ENCODE assay signal across 8 mouse cellular contexts in genomic region chr11:47658135-47658534, GRCm38 (mm10).
DNase-seq lines count a peak whose midpoint lies in the region; ATAC-seq and TF ChIP-seq lines count a peak whose summit lies in the region.
"Had no signal": no experiment of that assay in that cellular context is flagged by ENCODE, and none has a peak within 500 bp of the region (broad histone marks: within the 10 kb centered on the region; RNA-seq: fewer than 3 reads in every experiment).

No protein-coding gene starts in this region.

- no peaks in the 10 kb centered on the region for H3K4me1 ChIP-seq in kidney, embryonic 14.5 days (ENCODE audit: control insufficient read depth, insufficient read depth, low read length)
- no peaks in the 10 kb centered on the region for H3K4me1 ChIP-seq in ES-Bruce4 (ENCODE audit: control insufficient read depth, insufficient read depth, low read length)
- no peaks in the 10 kb centered on the region for H3K4me1 ChIP-seq in limb, embryonic 11.5 days (ENCODE audit: control insufficient read depth, insufficient read depth, low read length)

- H3K4me3 ChIP-seq in kidney, embryonic 14.5 days (ENCODE audit: low read length) = no peak overlapping the region
- H3K4me3 ChIP-seq in ES-Bruce4 (ENCODE audit: low read depth, low read length) = no peak overlapping the region
- H3K4me3 ChIP-seq in limb, embryonic 11.5 days (ENCODE audit: low read depth, low read length) = no peak overlapping the region
- H3K4me3 ChIP-seq: myocyte had no signal

- H3K36me3 ChIP-seq in kidney, embryonic 14.5 days (ENCODE audit: control insufficient read depth, insufficient read depth, low read length) = no peaks in the 10 kb centered on the region
- no peaks in the 10 kb centered on the region for H3K36me3 ChIP-seq in ES-Bruce4 (ENCODE audit: control insufficient read depth, insufficient read depth, low read length, poor library complexity, severe bottlenecking)
- no peaks in the 10 kb centered on the region for H3K36me3 ChIP-seq in limb, embryonic 11.5 days (ENCODE audit: control insufficient read depth, insufficient read depth, low read length)

- no peak for ATAC-seq in kidney, embryonic 14.5 days (ENCODE audit: low FRiP score, low TSS enrichment)
- no peak for ATAC-seq in limb, embryonic 11.5 days (ENCODE audit: insufficient number of reproducible peaks, low FRiP score, low TSS enrichment, low read depth)

- no peaks in the 10 kb centered on the region for H3K27me3 ChIP-seq in kidney, embryonic 14.5 days (ENCODE audit: control insufficient read depth, insufficient read depth, low read length)
- no peaks in the 10 kb centered on the region for H3K27me3 ChIP-seq in ES-Bruce4 (ENCODE audit: control insufficient read depth, insufficient read depth, low read length, poor library complexity, severe bottlenecking)
- H3K27me3 ChIP-seq in limb, embryonic 11.5 days (ENCODE audit: control insufficient read depth, insufficient read depth, low read length) = no peaks in the 10 kb centered on the region

- 0% methylated on average over 1 of the region's 1 CpGs for WGBS in kidney, embryonic 14.5 days
- WGBS in limb, embryonic 11.5 days = 2% methylated on average over 1 of the region's 1 CpGs

- peak; percentile 63 for TF ChIP-seq CTCF in ES-Bruce4 (IDR thresholded peaks at IDR 0.05; ENCODE audit: low read depth, low read length)

- TF ChIP-seq EP300 in ES-Bruce4 (IDR thresholded peaks at IDR 0.05; ENCODE audit: insufficient read depth, low read depth, low read length) = no peak

- no peak overlapping the region for H3K4me2 ChIP-seq in kidney, embryonic 14.5 days (replicated peaks; ENCODE audit: low read depth, low read length)
- H3K4me2 ChIP-seq in limb, embryonic 11.5 days (ENCODE audit: low read depth, severe bottlenecking) = no peak overlapping the region

- H3K9me3 ChIP-seq in kidney, embryonic 14.5 days (ENCODE audit: control insufficient read depth, low read length) = no peaks in the 10 kb centered on the region
- H3K9me3 ChIP-seq in ES-Bruce4 (replicated peaks; ENCODE audit: control insufficient read depth, insufficient read depth, low read length, poor library complexity, severe bottlenecking) = no peaks in the 10 kb centered on the region
- H3K9me3 ChIP-seq in limb, embryonic 11.5 days (ENCODE audit: control insufficient read depth, low read length) = no peaks in the 10 kb centered on the region

- no peak overlapping the region for H3K27ac ChIP-seq in kidney, embryonic 14.5 days (ENCODE audit: low read depth, low read length)
- no peak overlapping the region for H3K27ac ChIP-seq in ES-Bruce4 (ENCODE audit: insufficient read depth, low read length)
- H3K27ac ChIP-seq in limb, embryonic 11.5 days (replicated peaks; ENCODE audit: low read depth, low read length) = no peak overlapping the region

- H3K9ac ChIP-seq in kidney, embryonic 14.5 days (ENCODE audit: low read depth, low read length) = no peak overlapping the region
- H3K9ac ChIP-seq in ES-Bruce4 (ENCODE audit: low read depth, poor library complexity, severe bottlenecking) = no peak overlapping the region
- no peak overlapping the region for H3K9ac ChIP-seq in limb, embryonic 11.5 days (ENCODE audit: low read length)

- no peak for TF ChIP-seq POLR2A in ES-Bruce4 (IDR thresholded peaks at IDR 0.05; ENCODE audit: insufficient read depth, low read length)

- peak; percentile 54 for DNase-seq in kidney, adult 18-20 months
- DNase-seq in B cell, adult 2 months = peak; percentile 19 to 29
- DNase-seq in cerebellum, postnatal 14 days = peak; percentile 40 to 68
- DNase-seq in limb, embryonic 11.5 days (ENCODE audit: low spot score) = peak; percentile 75
- peak; percentile 7 to 54 for DNase-seq in thymus, postnatal 10 days (ENCODE audit: low spot score in 2 of 2)

Comparison
In these comparisons a context has a peak if more than half of its experiments do, and no peak if none do; other contexts are left out.
1. DNase-seq: peak in every context shown above with its lines; median percentile 75 in limb, embryonic 11.5 days; 54 in kidney, adult 18-20 months; 54 in cerebellum, postnatal 14 days; 30 in thymus, postnatal 10 days; 24 in B cell, adult 2 months.